Mouse (Mus musculus): Measurements from ENCODE around the gene Tep1. TPM values are rescaled to one million over a fixed set of nuclear protein-coding genes. Genes with fewer than 3 reads are reported as not detected.
A peak's percentile ranks its signal among the peaks of the same experiment; 100 is the strongest.
"Not testable (repeated sequence)": the region's sequence is repeated elsewhere in the genome, so short reads cannot be mapped to it uniquely, and the experiment has no call there.

The Tep1 gene
- 5.3 and 6.2 TPM in 2 replicates for polyA plus RNA-seq (2015; fragmentation: Nextera tagmentation; extraction: Ambion mirVana)

DNA sequence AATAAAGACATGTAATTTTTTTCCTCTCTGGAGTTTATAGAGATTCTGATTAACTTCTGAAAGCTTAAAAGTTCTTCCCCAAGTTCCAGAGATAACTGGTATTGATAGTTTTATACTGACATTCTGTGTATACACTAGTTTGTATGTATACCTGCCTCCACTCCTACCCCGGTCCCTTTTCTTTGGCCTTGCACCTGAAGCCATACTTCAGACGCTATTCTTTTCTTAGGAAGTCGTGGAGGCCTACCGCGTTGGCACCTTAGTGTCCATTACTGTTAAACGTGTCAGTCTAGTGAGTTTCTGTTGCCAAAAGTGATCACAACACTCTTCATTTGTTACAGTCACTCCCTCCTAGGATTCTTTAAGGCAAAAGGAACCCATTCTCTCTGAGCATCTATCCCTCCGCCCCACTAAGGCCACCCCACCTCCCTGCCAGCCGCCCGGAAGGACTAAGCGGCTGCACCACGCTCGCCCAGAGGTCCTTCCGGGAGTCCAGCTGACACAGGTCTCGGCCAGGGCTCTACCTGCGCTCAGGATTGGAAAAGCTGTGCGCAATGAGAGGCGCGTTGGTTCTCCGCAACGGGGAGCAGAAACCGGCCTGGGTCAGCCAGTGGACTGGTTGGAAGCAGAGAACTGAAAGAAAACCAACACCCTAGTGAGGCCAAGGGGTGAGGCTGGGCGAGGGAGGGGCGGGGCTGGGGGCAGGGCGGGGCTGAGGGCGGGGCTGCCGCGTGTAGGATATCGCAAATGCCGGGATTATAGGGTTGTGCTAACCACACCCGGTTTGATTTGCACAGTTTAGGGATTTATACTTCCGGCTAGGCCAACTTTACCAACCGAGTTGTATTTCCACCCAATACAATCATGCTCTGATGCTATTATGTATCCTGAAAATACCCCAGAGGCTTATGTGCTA lies at the start of gene Tep1:
Tep1 (minus strand) TSS at position 672 of the 916 bp plus-strand sequence.
- Histone ChIP-seq H3K9ac (peak within 1 kb of the TSS; percentile 50), H3K4me1 (peaks cover 8% of the 10 kb centered on the region; the same call in 1 of the 2 replicates), H3K9me3 (no peaks in the 10 kb centered on the region), H3K27ac (peak within 1 kb of the TSS; percentile 68), H3K4me2 (peak within 1 kb of the TSS; percentile 67), H3K27me3 (no peaks in the 10 kb centered on the region), H3K4me3 (peak within 1 kb of the TSS; percentile 53), H3K36me3 (peaks cover 3% of the 10 kb centered on the region; the same call in 1 of the 2 replicates)
- peak; percentile 91 for ATAC-seq (ENCODE audit: borderline replicate concordance, extremely low read depth, low FRiP score, low TSS enrichment)
- WGBS: 6% methylated on average over 32 of the region's 32 CpGs

DNA sequence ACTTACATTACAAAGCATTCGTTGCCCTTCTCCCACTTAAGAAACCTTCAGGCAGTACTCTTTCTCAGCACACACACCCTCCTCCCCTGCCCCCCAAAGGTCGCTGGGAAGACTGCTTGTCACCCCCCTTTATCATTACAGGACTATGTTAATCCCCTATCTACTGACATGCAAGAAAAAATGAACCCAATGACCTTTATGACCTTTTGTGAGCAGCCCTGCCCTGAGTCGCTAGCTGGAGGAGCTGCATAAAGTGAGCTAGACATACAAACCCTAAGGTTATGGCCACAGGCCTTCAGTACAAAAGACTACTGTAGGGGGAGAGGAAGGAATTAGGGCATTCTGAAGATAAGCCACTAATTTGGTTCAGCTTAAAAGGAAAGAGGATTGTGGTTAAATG lies 41.0 kb upstream of the Tep1 start:
- 63% methylated on average over 3 of the region's 3 CpGs for WGBS
- no peak for ATAC-seq (ENCODE audit: borderline replicate concordance, extremely low read depth, low FRiP score, low TSS enrichment)

DNA sequence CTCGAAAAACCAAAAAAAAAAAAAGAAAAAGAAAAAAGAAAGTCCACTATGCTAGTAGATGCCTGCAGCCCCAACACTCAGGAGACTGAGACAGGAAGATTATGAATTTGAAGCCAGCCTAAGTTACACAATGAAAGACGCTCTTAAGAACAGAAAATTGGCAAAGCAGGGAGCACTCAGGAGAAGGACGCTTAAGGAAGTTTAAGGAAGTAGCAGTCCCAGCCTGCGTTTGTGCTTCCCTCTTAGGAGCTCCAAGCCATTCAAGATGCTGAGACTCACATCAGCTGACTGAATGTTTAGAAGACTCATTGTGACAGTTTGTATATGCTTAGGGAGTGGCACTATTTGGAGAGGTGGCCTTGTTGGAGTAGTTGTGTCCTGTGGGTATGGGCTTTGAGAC lies 37.8 kb upstream of the Tep1 start:
- ATAC-seq (ENCODE audit: borderline replicate concordance, extremely low read depth, low FRiP score, low TSS enrichment): no peak
- Histone ChIP-seq H3K27me3 (no peaks in the 10 kb centered on the region), H3K36me3 (peaks cover 11% of the 10 kb centered on the region; the same call in 1 of the 2 replicates), H3K9ac (no peak overlapping the region), H3K9me3 (no peaks in the 10 kb centered on the region), H3K4me2 (no peak overlapping the region), H3K27ac (no peak overlapping the region), H3K4me1 (peaks cover 5% of the 10 kb centered on the region), H3K4me3 (no peak overlapping the region)
- 60% methylated on average over 4 of the region's 4 CpGs for WGBS

More for the DNA sequence above, 41.0 kb upstream of the Tep1 start:
- no peak overlapping the region for H3K27ac ChIP-seq
- H3K4me2 ChIP-seq: no peak overlapping the region
- no peaks in the 10 kb centered on the region for H3K4me1 ChIP-seq
- H3K4me3 ChIP-seq: no peak overlapping the region
- H3K27me3 ChIP-seq: no peaks in the 10 kb centered on the region
- no peak overlapping the region for H3K9ac ChIP-seq
- H3K36me3 ChIP-seq: peaks cover 39% of the 10 kb centered on the region
- no peaks in the 10 kb centered on the region for H3K9me3 ChIP-seq

DNA sequence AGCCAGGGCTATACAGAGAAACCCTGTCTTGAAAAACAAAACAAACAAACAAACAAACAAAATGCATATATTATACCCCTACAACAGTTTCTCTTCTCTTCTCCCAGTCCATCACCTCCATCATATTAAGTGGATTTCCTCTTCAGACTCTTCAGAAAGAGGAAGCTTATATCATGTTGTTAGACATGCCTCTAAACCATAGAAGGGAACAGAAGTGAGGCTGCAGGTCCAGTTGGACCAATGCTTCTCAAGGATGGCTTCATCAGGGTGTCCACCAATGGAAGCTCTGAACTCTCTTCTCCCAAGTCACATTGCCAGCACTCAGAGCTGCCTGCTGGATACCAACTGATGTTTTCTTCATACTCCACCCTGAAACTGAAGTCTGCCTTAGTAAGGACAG lies 35.0 kb upstream of the Tep1 start:
- H3K4me3 ChIP-seq; ATAC-seq (ENCODE audit: borderline replicate concordance, extremely low read depth, low FRiP score, low TSS enrichment); H3K9me3 ChIP-seq; H3K27ac ChIP-seq; H3K4me2 ChIP-seq; H3K9ac ChIP-seq; H3K36me3 ChIP-seq; H3K4me1 ChIP-seq; H3K27me3 ChIP-seq: not testable (repeated sequence)

DNA sequence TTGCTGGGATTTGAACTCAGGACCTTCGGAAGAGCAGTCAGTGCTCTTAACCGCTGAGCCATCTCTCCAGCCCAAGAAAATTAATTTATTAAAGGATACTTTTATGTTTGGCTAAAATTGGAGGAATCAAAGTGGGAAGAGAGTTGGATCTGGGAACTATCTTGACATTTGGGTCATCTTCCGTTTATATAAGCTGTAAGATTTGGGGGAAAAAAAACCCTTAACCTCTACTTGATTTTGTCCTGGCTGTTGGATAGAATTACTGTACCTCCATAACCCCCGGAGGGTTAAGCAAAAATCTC lies 34.4 kb upstream of the Tep1 start:
- Histone ChIP-seq H3K36me3 (no peaks in the 10 kb centered on the region), H3K4me3 (no peak overlapping the region), H3K9ac (no peak overlapping the region), H3K27ac (no peak overlapping the region), H3K4me2 (no peak overlapping the region), H3K9me3 (no peaks in the 10 kb centered on the region), H3K4me1 (peaks cover 5% of the 10 kb centered on the region), H3K27me3 (no peaks in the 10 kb centered on the region)
- 83% methylated on average over 4 of the region's 4 CpGs for WGBS
- ATAC-seq (ENCODE audit: borderline replicate concordance, extremely low read depth, low FRiP score, low TSS enrichment): no peak

DNA sequence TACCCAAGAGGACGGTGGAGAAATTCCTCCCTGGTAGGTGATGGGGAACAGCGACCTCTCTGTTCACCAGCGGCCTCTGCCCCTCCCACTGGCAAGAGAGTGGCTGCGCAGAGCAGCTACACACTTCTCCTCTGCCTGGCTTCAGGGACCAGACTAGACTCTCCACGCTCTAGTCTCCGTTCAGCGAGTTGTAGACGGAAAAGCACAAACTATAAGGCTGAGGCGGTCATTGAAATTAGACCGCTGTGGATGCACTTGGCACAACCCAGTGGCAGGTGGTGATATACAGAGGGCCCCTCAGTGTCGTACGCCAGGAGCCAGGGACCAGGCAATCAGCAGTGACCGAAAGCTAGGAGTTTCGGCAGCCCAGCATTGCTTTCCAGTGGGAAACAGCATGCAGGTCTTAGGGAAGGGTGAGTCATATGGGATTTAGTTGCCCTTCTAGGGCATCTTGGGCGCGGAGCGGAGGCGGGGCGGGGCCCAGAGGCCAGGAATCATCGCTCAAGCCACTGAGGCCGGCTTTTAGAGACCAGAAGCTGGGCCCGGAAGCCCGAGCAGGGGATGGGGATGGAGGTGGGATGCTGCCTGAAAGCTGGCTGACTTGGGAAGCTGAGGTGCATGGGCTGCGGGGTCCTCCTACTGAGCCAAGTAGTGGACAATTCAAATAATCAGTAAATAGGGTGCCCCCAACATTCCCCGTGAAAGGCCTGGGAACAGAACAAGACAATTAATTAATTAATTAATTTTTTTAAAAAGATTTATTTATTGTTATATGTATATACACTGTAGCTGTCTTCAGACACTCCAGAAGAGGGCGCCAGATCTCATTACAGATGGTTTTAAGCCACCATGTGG lies 33.8 kb upstream of the Tep1 start:
- Histone ChIP-seq H3K27me3 (no peaks in the 10 kb centered on the region), H3K4me3 (peak overlapping the region; percentile 40), H3K4me2 (peak overlapping the region; percentile 78), H3K9ac (peak overlapping the region; percentile 31), H3K9me3 (no peaks in the 10 kb centered on the region), H3K36me3 (no peaks in the 10 kb centered on the region), H3K4me1 (peaks cover 5% of the 10 kb centered on the region), H3K27ac (no peak overlapping the region)
- peak; percentile 67 for ATAC-seq (ENCODE audit: borderline replicate concordance, extremely low read depth, low FRiP score, low TSS enrichment)
- WGBS: 4% methylated on average over 26 of the region's 26 CpGs

DNA sequence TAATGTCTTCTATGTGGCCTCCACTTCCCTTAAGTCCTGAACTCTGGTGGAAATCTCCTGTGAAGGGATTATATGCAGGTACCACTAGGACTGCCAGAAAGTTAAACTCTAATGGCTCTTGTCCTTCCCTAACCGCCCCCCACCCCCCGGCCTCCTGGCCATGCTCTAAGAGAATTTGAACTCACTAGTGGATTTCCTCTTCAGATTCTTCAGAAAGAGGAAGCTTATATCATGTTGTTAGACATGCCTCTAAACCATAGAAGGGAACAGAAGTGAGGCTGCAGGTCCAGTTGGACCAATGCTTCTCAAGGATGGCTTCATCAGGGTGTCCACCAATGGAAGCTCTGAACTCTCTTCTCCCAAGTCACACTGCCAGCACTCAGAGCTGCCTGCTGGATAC lies 27.6 kb upstream of the Tep1 start:
- H3K4me2 ChIP-seq; H3K4me3 ChIP-seq; H3K9me3 ChIP-seq; ATAC-seq (ENCODE audit: borderline replicate concordance, extremely low read depth, low FRiP score, low TSS enrichment); H3K27me3 ChIP-seq; H3K36me3 ChIP-seq; H3K27ac ChIP-seq; H3K9ac ChIP-seq: not testable (repeated sequence)
- WGBS: 83% methylated on average over 2 of the region's 2 CpGs
- H3K4me1 ChIP-seq: peaks cover 14% of the 10 kb centered on the region

DNA sequence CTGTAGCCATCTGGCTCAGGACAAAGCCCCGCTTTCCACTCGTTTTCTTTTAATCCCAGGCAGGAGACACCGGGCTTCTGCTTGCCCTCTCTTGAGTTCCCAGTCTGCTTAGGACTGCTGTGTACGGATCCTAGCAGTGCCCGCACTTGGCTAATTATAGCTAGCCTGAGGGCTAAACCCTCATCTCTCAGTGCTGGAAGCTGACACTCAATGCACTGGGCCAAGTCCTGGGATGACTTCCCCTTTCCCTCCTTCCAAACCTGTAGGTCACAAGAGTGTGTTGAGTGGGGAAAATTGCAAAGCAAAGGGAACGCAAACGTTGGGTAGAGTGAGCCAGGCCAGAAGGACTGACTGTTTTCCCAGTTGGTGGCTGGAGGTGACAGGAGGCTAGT lies 27.0 kb upstream of the Tep1 start, which contains the start of gene Klhl33:
Klhl33 (minus strand) TSS at position 134 of the 392 bp plus-strand sequence.
- 49% methylated on average over 7 of the region's 7 CpGs for WGBS
- peak within 1 kb of the TSS; percentile 36 for H3K4me3 ChIP-seq
- no peak for ATAC-seq (ENCODE audit: borderline replicate concordance, extremely low read depth, low FRiP score, low TSS enrichment)
- peak within 1 kb of the TSS; percentile 70 for H3K4me2 ChIP-seq
- H3K27ac ChIP-seq: no peak within 1 kb of the TSS
- H3K9ac ChIP-seq: peak within 1 kb of the TSS; percentile 28
- no peaks in the 10 kb centered on the region for H3K9me3 ChIP-seq
- peaks cover 5% of the 10 kb centered on the region for H3K27me3 ChIP-seq
- peaks cover 19% of the 10 kb centered on the region for H3K4me1 ChIP-seq
- H3K36me3 ChIP-seq: no peaks in the 10 kb centered on the region

DNA sequence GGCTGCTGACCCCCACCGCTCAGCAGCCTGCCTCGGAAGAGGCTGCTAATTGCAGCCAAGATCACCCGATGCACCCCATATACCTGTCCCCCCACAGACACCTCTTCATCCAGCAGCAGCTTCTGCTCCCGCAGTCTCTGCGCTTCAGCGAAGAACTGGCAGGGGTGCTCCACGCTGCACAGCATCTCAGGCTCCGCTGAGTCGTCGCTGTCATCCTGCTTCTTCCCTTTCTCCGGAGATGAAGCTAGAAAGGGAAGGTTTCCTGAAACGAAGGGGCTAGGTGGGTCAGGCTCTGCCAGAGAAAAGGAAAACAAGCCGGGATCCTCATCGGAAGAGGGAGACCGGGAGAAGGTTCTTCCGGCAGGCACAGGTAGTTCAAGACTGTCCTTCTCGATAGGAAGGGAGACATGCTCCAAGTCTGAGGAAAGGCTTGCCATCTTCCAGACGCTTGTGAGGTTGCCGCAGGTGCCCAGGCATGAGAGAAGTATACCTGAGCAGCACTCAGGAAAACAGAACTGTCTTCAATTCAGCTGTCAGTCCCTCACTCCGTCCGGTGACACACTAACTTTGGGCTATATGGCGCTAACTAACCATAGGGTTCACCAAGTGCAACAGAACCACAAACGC lies 26.5 kb upstream of the Tep1 start:
- H3K4me2 ChIP-seq: peak overlapping the region; percentile 70
- no peak overlapping the region for H3K27ac ChIP-seq
- H3K27me3 ChIP-seq: peaks cover 5% of the 10 kb centered on the region
- H3K9me3 ChIP-seq: no peaks in the 10 kb centered on the region
- peaks cover 19% of the 10 kb centered on the region for H3K4me1 ChIP-seq
- peak overlapping the region; percentile 28 for H3K9ac ChIP-seq
- ATAC-seq (ENCODE audit: borderline replicate concordance, extremely low read depth, low FRiP score, low TSS enrichment): peak; percentile 32; the same call in 1 of the 2 replicates
- peak overlapping the region; percentile 36 for H3K4me3 ChIP-seq
- WGBS: 18% methylated on average over 23 of the region's 23 CpGs
- no peaks in the 10 kb centered on the region for H3K36me3 ChIP-seq

DNA sequence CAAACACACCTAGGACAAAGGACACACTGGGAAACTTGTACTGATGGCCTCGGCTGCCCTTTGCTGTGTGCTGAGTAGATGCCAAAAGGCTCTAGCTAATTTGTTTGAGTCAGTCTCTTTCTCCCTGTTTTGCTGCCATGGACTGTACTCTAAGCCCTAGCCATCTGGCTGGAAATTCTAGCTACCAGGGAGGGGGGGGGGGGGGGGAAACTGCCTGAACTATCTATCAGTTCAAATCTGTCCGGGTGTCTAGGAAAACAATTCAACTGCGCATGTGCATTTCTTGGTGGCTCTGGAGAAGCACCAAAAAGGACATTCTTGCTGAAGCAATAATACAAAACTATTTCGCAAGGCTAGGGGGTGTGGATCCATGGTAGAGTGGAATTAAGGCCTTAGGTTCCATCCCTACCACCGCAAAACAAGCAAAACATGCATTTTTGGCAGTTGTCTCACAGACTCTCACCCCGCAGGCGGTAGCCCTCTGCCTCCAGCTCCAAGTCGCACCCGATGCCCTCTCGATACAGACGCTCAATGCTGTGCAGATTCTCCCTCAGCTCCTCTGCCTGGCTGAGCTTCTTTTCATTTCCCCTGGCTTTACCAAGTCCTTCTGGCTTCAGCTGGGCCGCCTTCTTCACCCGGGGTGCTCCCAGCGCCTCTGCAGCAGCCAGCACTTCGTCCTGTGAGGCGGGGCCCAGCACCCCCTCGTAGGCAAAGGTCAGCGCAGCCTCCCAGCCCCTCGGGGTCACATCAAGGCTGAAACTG lies 25.8 kb upstream of the Tep1 start:
- peaks cover 19% of the 10 kb centered on the region for H3K4me1 ChIP-seq
- no peaks in the 10 kb centered on the region for H3K9me3 ChIP-seq
- H3K4me3 ChIP-seq: peak overlapping the region; percentile 36
- no peaks in the 10 kb centered on the region for H3K36me3 ChIP-seq
- H3K27ac ChIP-seq: no peak overlapping the region
- peak overlapping the region; percentile 28 for H3K9ac ChIP-seq
- ATAC-seq (ENCODE audit: borderline replicate concordance, extremely low read depth, low FRiP score, low TSS enrichment): peak; percentile 78
- peak overlapping the region; percentile 70 for H3K4me2 ChIP-seq
- H3K27me3 ChIP-seq: peaks cover 5% of the 10 kb centered on the region
- 12% methylated on average over 19 of the region's 19 CpGs for WGBS

DNA sequence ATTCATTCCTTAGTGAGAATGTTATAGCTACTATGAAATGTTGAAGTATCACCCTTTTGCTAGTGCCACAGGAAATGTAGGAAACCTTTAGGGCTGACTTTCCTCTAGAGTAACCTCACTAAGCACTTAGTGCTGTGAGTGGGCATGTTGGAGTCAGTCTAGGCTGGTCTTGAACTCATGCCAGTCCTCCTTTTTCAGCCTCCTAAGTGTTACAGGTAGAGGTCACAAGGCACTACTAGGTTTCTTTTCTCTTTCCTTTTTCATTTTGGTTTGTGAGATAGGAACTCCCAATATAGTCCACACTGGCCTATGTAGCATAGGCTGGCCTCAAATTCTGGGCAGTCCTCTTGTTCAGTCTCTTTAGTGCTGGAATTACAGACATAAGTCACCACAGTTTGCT lies 25.0 kb upstream of the Tep1 start:
- no peak overlapping the region for H3K9ac ChIP-seq
- ATAC-seq (ENCODE audit: borderline replicate concordance, extremely low read depth, low FRiP score, low TSS enrichment): no peak

More for the DNA sequence above, 25.0 kb upstream of the Tep1 start:
- Histone ChIP-seq H3K4me2 (no peak overlapping the region), H3K4me3 (no peak overlapping the region), H3K4me1 (peaks cover 19% of the 10 kb centered on the region), H3K27me3 (peaks cover 5% of the 10 kb centered on the region), H3K36me3 (no peaks in the 10 kb centered on the region), H3K27ac (no peak overlapping the region), H3K9me3 (no peaks in the 10 kb centered on the region)
